Mouse (Mus musculus): Measurements from ENCODE around the gene Snai1. TPM values are rescaled to one million over a fixed set of nuclear protein-coding genes. Genes with fewer than 3 reads are reported as not detected.

The Snai1 gene
- polyA plus RNA-seq, 1 experiment, result 1.9 TPM

GRCm38 (mm10) chr2:167541324-167541723, 3.3 kb downstream of the Snai1 start:
- WGBS, result 79% methylated on average over 6 of the region's 6 CpGs
- Histone ChIP-seq H3K27ac (ENCODE audit: control insufficient read depth, insufficient read depth, low read depth, low read length, poor library complexity) (no peak overlapping the region), H3K4me3 (replicated peaks; ENCODE audit: control insufficient read depth, low read depth, low read length) (no peak overlapping the region), H3K4me1 (ENCODE audit: control insufficient read depth, insufficient read depth, low read length) (no peaks in the 10 kb centered on the region; the same call in 1 of the 2 replicates)
- TF ChIP-seq CTCF (IDR thresholded peaks at IDR 0.05; ENCODE audit: control insufficient read depth, insufficient read depth, low read length), result no peak
- no peak for TF ChIP-seq POLR2A (IDR thresholded peaks at IDR 0.05; ENCODE audit: borderline replicate concordance, control insufficient read depth, low read depth, low read length)

GRCm38 (mm10) chr2:167541761-167542160, 3.8 kb downstream of the Snai1 start:
- H3K4me1 ChIP-seq (ENCODE audit: control insufficient read depth, insufficient read depth, low read length), result no peaks in the 10 kb centered on the region; the same call in 1 of the 2 replicates
- H3K27ac ChIP-seq (ENCODE audit: control insufficient read depth, insufficient read depth, low read depth, low read length, poor library complexity), result no peak overlapping the region
- H3K4me3 ChIP-seq (replicated peaks; ENCODE audit: control insufficient read depth, low read depth, low read length), result no peak overlapping the region
- TF ChIP-seq CTCF (IDR thresholded peaks at IDR 0.05; ENCODE audit: control insufficient read depth, insufficient read depth, low read length), result no peak
- no peak for TF ChIP-seq POLR2A (IDR thresholded peaks at IDR 0.05; ENCODE audit: borderline replicate concordance, control insufficient read depth, low read depth, low read length)
- 87% methylated on average over 12 of the region's 12 CpGs for WGBS

DNA sequence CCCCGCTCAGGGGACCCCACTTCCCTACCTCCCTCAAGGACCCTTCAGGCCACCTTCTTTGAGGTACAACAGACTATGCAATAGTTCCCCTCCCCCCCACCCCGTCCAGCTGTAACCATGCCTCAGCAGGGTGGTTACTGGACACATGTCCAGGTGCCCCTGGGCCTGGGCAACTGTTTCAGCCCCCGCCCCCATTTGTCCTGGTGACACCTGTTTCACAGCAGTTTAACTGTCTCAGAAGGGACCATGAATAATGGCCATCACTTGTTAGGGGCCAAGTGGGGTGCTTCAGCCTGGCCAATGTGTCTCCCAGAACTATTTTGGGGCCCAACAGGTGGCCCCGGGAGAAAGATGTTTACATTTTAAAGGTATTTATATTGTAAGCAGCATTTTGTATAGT, 4.4 kb downstream of the Snai1 start:
- 74% methylated on average over 4 of the region's 4 CpGs for WGBS
- Histone ChIP-seq H3K4me1 (ENCODE audit: control insufficient read depth, insufficient read depth, low read length) (no peaks in the 10 kb centered on the region; the same call in 1 of the 2 replicates), H3K4me3 (replicated peaks; ENCODE audit: control insufficient read depth, low read depth, low read length) (no peak overlapping the region), H3K27ac (ENCODE audit: control insufficient read depth, insufficient read depth, low read depth, low read length, poor library complexity) (no peak overlapping the region)
- no peak for TF ChIP-seq POLR2A (IDR thresholded peaks at IDR 0.05; ENCODE audit: borderline replicate concordance, control insufficient read depth, low read depth, low read length)

DNA sequence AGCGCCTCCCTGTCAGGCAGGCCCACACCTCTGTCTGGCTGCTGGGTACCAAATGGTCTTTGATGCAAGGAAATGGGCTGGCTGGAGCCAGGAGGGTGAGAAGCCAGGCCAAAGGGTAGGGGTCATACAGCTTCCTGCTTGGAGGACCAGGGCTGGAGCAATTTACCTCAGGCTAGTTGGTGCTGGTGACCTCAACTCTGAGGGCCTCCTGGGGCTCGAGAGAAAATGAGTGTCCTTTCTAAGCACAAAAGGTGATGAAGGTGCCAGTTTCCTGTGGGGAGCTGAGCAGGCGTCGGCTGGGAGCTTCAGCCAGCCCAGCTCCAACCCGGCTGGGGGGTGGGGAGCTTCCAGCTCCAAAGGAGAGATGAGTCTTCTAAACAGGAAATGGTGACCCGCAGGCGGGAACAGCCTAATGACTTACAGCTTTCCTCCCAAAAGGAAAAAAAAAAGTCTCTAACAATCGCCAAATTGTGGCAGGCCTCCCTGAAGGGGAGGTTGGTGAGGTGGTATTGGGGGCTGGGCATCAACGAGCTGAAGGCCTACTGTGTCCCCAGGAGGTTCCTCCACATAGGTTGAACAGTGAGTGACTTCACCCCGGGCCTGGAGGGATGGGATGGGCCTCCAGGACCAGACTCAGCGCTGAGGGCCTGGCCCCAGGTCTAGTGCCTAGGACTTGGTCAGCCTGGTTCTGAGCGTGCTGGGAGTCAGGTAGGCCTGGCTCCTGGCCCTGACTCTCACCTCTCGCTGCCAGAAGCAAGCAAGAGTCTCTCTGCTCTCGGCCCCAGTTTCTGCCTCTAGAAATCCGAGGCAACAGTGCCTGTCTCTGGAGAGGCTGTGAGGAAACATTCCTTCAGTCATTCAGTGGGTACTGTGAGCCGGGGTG, 5.4 kb downstream of the Snai1 start:
- Histone ChIP-seq H3K27ac (ENCODE audit: control insufficient read depth, insufficient read depth, low read depth, low read length, poor library complexity) (no peak overlapping the region; the same call in 1 of the 2 replicates), H3K4me1 (ENCODE audit: control insufficient read depth, insufficient read depth, low read length) (no peaks in the 10 kb centered on the region; the same call in 1 of the 2 replicates), H3K4me3 (replicated peaks; ENCODE audit: control insufficient read depth, low read depth, low read length) (no peak overlapping the region)
- TF ChIP-seq POLR2A (IDR thresholded peaks at IDR 0.05; ENCODE audit: borderline replicate concordance, control insufficient read depth, low read depth, low read length) (no peak), CTCF (IDR thresholded peaks at IDR 0.05; ENCODE audit: control insufficient read depth, insufficient read depth, low read length) (no peak)
- WGBS, result 59% methylated on average over 16 of the region's 16 CpGs

DNA sequence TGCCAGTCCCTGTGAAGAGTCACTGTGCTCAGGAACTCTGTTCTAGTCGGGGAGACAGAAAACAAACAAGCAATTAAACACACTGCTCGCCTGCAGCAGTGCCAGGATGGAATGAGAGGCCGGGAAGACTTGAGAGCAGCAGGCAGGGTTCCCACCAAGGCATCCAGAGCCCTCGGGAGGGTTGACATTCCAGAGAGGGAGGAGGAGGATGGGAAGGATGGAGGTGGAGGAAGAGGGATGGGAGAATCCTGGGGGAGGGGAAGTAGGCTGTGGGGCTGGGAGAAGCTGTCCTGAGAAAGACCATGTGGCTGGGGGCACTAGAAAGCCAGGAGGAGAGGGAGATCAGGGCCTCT, 6.0 kb downstream of the Snai1 start:
- 72% methylated on average over 4 of the region's 4 CpGs for WGBS
- Histone ChIP-seq H3K4me3 (replicated peaks; ENCODE audit: control insufficient read depth, low read depth, low read length) (no peak overlapping the region), H3K27ac (ENCODE audit: control insufficient read depth, insufficient read depth, low read depth, low read length, poor library complexity) (no peak overlapping the region), H3K4me1 (ENCODE audit: control insufficient read depth, insufficient read depth, low read length) (no peaks in the 10 kb centered on the region; the same call in 1 of the 2 replicates)
- TF ChIP-seq POLR2A (IDR thresholded peaks at IDR 0.05; ENCODE audit: borderline replicate concordance, control insufficient read depth, low read depth, low read length) (no peak), CTCF (IDR thresholded peaks at IDR 0.05; ENCODE audit: control insufficient read depth, insufficient read depth, low read length) (no peak)

- Histone ChIP-seq H3K4me1 (ENCODE audit: control insufficient read depth, insufficient read depth, low read length) (no peaks in the 10 kb centered on the region), H3K4me3 (replicated peaks; ENCODE audit: control insufficient read depth, low read depth, low read length) (no peak overlapping the region), H3K27ac (ENCODE audit: control insufficient read depth, insufficient read depth, low read depth, low read length, poor library complexity) (no peak overlapping the region)
- 64% methylated on average over 5 of the region's 5 CpGs for WGBS
- no peak for TF ChIP-seq POLR2A (IDR thresholded peaks at IDR 0.05; ENCODE audit: borderline replicate concordance, control insufficient read depth, low read depth, low read length)
- no peak for TF ChIP-seq CTCF (IDR thresholded peaks at IDR 0.05; ENCODE audit: control insufficient read depth, insufficient read depth, low read length)
Observed at GRCm38 (mm10) chr2:167544456-167544855, 6.5 kb downstream of the Snai1 start.

DNA sequence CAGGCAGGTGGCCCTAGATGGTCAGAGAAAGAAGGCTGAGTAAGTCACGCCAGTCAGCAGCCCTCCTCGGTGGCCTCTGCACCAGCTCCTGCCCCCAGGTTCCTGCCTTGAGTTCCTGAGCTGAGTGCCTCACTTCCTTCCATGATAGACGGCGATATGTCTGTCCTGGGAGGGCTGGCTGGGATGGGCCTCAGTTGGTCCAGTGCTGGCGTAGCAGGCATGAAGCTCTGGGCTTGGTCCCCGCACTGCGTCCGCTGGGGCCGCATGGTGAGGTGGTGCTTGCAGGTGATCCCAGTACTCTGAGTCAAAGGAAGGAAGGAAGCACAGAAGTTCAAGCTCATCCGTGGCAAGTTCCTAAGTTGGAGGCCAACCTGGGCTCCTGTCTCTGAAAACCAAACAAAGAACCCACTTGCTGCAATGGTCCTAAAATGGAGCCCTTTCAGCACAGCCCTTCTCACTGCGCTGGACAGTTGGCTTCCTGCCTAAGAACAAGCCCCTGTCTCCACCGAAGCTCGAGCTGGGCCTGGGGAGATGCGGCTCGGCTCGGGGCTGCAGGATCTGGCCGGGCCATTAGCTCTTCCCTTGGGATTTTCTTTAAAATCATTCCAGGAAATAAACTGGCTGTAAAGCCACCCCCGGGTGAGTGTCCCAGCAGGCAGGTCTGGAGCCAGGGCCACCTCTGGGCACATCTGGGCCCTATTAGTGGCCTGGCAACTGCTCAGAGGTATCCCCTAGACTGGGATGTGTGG, 8.6 kb downstream of the Snai1 start:
- WGBS, result 75% methylated on average over 18 of the region's 18 CpGs
- no peaks in the 10 kb centered on the region; the same call in 1 of the 2 replicates for H3K4me1 ChIP-seq (ENCODE audit: control insufficient read depth, insufficient read depth, low read length)
- no peak overlapping the region for H3K27ac ChIP-seq (ENCODE audit: control insufficient read depth, insufficient read depth, low read depth, low read length, poor library complexity)
- H3K4me3 ChIP-seq (replicated peaks; ENCODE audit: control insufficient read depth, low read depth, low read length), result no peak overlapping the region
- no peak for TF ChIP-seq POLR2A (IDR thresholded peaks at IDR 0.05; ENCODE audit: borderline replicate concordance, control insufficient read depth, low read depth, low read length)
- TF ChIP-seq CTCF (IDR thresholded peaks at IDR 0.05; ENCODE audit: control insufficient read depth, insufficient read depth, low read length), result no peak

- TF ChIP-seq POLR2A (IDR thresholded peaks at IDR 0.05; ENCODE audit: borderline replicate concordance, control insufficient read depth, low read depth, low read length) (no peak), CTCF (IDR thresholded peaks at IDR 0.05; ENCODE audit: control insufficient read depth, insufficient read depth, low read length) (no peak)
- WGBS, result 81% methylated on average over 8 of the region's 8 CpGs
Observed at GRCm38 (mm10) chr2:167547444-167547843, 9.4 kb downstream of the Snai1 start.

More at GRCm38 (mm10) chr2:167547444-167547843, 9.4 kb downstream of the Snai1 start:
- no peak overlapping the region for H3K4me3 ChIP-seq (replicated peaks; ENCODE audit: control insufficient read depth, low read depth, low read length)
- no peak overlapping the region for H3K27ac ChIP-seq (ENCODE audit: control insufficient read depth, insufficient read depth, low read depth, low read length, poor library complexity)
- no peaks in the 10 kb centered on the region; the same call in 1 of the 2 replicates for H3K4me1 ChIP-seq (ENCODE audit: control insufficient read depth, insufficient read depth, low read length)

Measured in bone marrow, adult 2 months (tissue).